Mouse (Mus musculus) cerebellum, adult 11 months (tissue): ENCODE results near the gene Gm6176.
"Not testable (repeated sequence)": the region's sequence is repeated elsewhere in the genome, so short reads cannot be mapped to it uniquely, and the experiment has no call there.

Experiments used
- DNase-seq: peaks from one replicate; pipeline ENCODE4 v3.0.0; 2022

Gm6176 gene

DNA sequence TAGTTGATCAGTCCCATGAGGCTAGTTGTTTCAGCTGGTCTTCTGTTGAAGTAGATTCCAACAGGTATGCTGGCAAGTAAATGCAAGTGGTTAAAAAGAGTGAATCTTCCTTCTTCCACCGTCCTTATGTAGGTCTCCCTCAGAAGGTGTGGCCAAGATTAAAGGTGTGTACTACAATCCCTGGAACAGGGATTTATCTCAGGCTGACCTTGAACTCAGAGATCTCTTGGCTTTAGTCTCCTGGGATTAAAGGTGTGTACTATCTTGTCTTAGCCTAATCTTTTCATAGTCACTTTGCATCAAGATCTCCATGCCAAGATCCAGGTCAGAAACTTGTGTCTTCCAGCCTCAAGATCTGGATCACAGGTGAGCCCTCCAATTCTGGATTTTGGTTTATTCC, at the start of gene Gm6176:
Gm6176 (minus strand) TSS at position 101 of the 400 bp plus-strand sequence.
- not testable (repeated sequence) for DNase-seq

- not testable (repeated sequence) for DNase-seq
Observed at GRCm38 (mm10) chr7:22068757-22069156, 12.7 kb upstream of the Gm6176 start, which contains the start of gene Vmn1r139. Vmn1r139 (plus strand) TSS chr7:22069057.

- DNase-seq, result not testable (repeated sequence)
Observed at GRCm38 (mm10) chr7:22028797-22029196, 27.3 kb downstream of the Gm6176 start, which contains the start of gene Vmn1r138. Vmn1r138 (minus strand) TSS chr7:22028897.
